Mouse (Mus musculus): ENCODE data around the gene Olfr171. TPM values are rescaled to one million over a fixed set of nuclear protein-coding genes. Genes with fewer than 3 reads are reported as not detected.

Olfr171 gene
- polyA plus RNA-seq (2021; fragmentation: Nextera tagmentation), result not detected in 2 replicates
- long read RNA-seq, experiment 1, result 0 reads
- long read RNA-seq, experiment 2, result 0 reads

DNA sequence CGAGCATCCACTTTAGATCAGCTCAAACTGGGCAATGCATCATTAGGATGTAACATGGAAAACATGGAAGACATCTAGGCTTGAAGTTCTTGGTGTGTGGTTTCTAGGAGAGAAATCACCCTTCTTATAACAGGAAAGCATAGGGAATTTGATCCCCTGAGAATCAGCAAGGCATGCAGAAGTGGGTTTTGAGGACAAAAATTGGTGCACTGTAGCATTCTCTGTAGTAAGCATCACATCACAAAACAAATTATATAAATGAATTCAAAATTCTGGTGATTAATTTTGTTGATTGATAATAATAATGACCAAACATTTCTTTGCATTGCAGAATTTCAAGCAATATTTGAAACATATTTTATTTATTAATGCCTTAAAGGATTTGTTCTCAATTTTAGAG lies at the start of gene Olfr171:
TSS of gene Olfr171 (minus strand) at position 101 of the 400 bp plus-strand sequence.

DNA sequence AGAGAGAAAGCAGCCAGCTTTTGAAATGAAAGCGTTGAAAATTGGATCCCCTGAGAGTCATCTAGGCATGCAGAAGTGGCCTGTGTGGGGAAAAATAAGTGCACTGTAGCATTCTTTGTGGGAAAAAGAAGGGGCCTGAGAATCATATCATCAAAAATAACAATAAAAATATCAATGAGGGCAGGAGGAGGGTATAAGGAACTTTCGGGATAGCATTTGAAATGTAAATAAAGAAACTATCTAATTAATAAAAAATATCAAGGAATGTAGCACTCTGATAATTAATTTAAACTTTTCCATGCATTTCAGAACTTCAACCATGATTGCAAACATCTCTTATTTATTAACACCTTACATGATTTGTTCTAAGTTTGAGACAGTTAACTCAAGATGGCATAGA lies 17.9 kb downstream of the Olfr171 start, which contains the start of gene Olfr170:
TSS of gene Olfr170 (minus strand) at position 101 of the 400 bp plus-strand sequence.

Other genes with a start within 250 kb of the Olfr171 start
- gene Olfr165, start 206.8 kb downstream of the Olfr171 start, polyA plus RNA-seq (2021; fragmentation: Nextera tagmentation), result not detected in 2 replicates
- gene Olfr166, start 146.2 kb downstream of the Olfr171 start, polyA plus RNA-seq (2021; fragmentation: Nextera tagmentation), result not detected in 2 replicates
- gene Olfr167, start 107.7 kb downstream of the Olfr171 start, polyA plus RNA-seq (2021; fragmentation: Nextera tagmentation), result not detected in 2 replicates
- not detected in 2 replicates for gene Olfr168, start 94.4 kb downstream of the Olfr171 start, polyA plus RNA-seq (2021; fragmentation: Nextera tagmentation)
- gene Olfr169, start 58.1 kb downstream of the Olfr171 start, polyA plus RNA-seq (2021; fragmentation: Nextera tagmentation), result not detected in 2 replicates
- not detected in 2 replicates for gene Olfr170, start 18.0 kb downstream of the Olfr171 start, polyA plus RNA-seq (2021; fragmentation: Nextera tagmentation)
- not detected in 2 replicates for gene Lamp3, start 76.5 kb upstream of the Olfr171 start, polyA plus RNA-seq (2021; fragmentation: Nextera tagmentation)
- gene B3gnt5, start 130.3 kb upstream of the Olfr171 start, polyA plus RNA-seq (2021; fragmentation: Nextera tagmentation), result 0.57 and 0.89 TPM in 2 replicates